Mouse (Mus musculus) C2C12 (cell line): Measurements from ENCODE around the gene Ednra. TPM values are rescaled to one million over a fixed set of nuclear protein-coding genes. Genes with fewer than 3 reads are reported as not detected.

Experiments
- H3K27me3 ChIP-seq: one replicate; pipeline ENCODE4 v1.6.1; 2011; ENCODE audit not compliant: control insufficient read depth, insufficient read depth, insufficient read length
- H3K36me3 ChIP-seq: one replicate; pipeline ENCODE4 v1.6.1; 2011; ENCODE audit not compliant: control insufficient read depth, insufficient read depth
- H3K4me3 ChIP-seq: one replicate; pipeline ENCODE4 v1.5.1; 2011; ENCODE audit warnings: mild to moderate bottlenecking, control low read depth; ENCODE audit not compliant: poor library complexity, insufficient read depth, severe bottlenecking
- H3K79me2 ChIP-seq: one replicate; pipeline ENCODE4 v1.6.1; 2011; ENCODE audit not compliant: control insufficient read depth, insufficient read depth
- H3K79me3 ChIP-seq: one replicate; pipeline ENCODE4 v1.6.1; 2011; ENCODE audit warnings: low read depth, control low read depth
- H3ac ChIP-seq: one replicate; pipeline ENCODE3; 2011; ENCODE audit warnings: low read depth; ENCODE audit not compliant: control insufficient read depth, insufficient read length
- CEBPB ChIP-seq: IDR thresholded peaks from one replicate; pipeline ENCODE4 v1.6.1; 2011; ENCODE audit warnings: low read depth, mild to moderate bottlenecking, control low read depth, moderate library complexity
- CTCF ChIP-seq: IDR thresholded peaks from one replicate; pipeline ENCODE4 v1.5.1; 2011; ENCODE audit not compliant: control insufficient read depth, insufficient read depth, insufficient read length
- FOSL1 ChIP-seq: IDR thresholded peaks from one replicate; pipeline ENCODE4 v1.8.0; 2011; ENCODE audit warnings: mild to moderate bottlenecking, low read length; ENCODE audit not compliant: poor library complexity, insufficient read depth, severe bottlenecking
- MAX ChIP-seq: IDR thresholded peaks from one replicate; pipeline ENCODE4 v1.6.1; 2011; ENCODE audit warnings: mild to moderate bottlenecking, control low read depth
- MYOD1 ChIP-seq: IDR thresholded peaks from one replicate; pipeline ENCODE4 v1.6.1; 2011; ENCODE audit warnings: low read depth; ENCODE audit not compliant: control insufficient read depth, insufficient read length
- MYOG ChIP-seq: IDR thresholded peaks from one replicate; pipeline ENCODE4 v1.6.1; 2011; ENCODE audit not compliant: control insufficient read depth, insufficient read length; ENCODE audit errors: extremely low read depth
- USF1 ChIP-seq: IDR thresholded peaks from one replicate; pipeline ENCODE4 v1.6.1; 2011; ENCODE audit warnings: low read depth, mild to moderate bottlenecking, control low read depth, moderate library complexity
- polyA plus RNA-seq: library from polyadenylated mRNA; unstranded; fragments of >200 nt; fragmentation: generic; extraction: Trizol; gene quantifications from one replicate; pipeline ENCODE4 v1.2.1, GENCODE M21; 2012; ENCODE audit warnings: missing spikeins

The Ednra gene
- polyA plus RNA-seq, 1 experiment, result 0.07 TPM

DNA sequence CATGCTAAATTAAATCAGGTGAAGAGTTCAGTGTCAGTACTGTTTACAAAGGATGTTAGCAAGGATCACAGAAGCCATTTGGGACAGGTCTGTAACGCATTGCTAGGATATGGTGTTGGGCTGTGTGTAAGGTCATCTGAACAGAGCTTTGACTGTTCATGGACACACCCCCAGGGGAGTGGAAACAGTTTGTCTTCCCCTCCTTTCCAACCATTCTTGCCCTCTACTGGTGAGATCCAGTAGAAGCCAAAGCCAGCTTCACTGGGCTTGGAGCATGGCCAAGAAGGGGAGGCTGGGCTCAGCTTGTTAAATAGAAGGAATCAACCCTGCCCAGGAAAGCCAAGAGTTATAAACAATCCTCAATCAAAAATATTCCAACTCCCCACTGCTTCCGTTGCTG is 106.3 kb downstream of the Ednra start:
- Histone ChIP-seq H3K36me3 (no peaks in the 10 kb centered on the region), H3K27me3 (peaks cover 5% of the 10 kb centered on the region), H3ac (no peak overlapping the region), H3K4me3 (no peak overlapping the region), H3K79me2 (no peaks in the 10 kb centered on the region), H3K79me3 (no peaks in the 10 kb centered on the region)
- TF ChIP-seq FOSL1 (no peak), USF1 (no peak), CTCF (no peak), MYOD1 (no peak), MAX (no peak), CEBPB (no peak), MYOG (no peak)

Other genes starting within 250 kb of the Ednra start
- 17.6 TPM for gene Arhgap10, start 206.5 kb downstream of the Ednra start, polyA plus RNA-seq
- gene Prmt9, start 175.1 kb downstream of the Ednra start, polyA plus RNA-seq, result 7.5 TPM
- gene Tmem184c, start 113.8 kb downstream of the Ednra start, polyA plus RNA-seq, result 8.3 TPM